Mouse (Mus musculus): ENCODE data around the gene Bcl9. TPM values are rescaled to one million over a fixed set of nuclear protein-coding genes. Genes with fewer than 3 reads are reported as not detected.

Bcl9 gene
- polyA plus RNA-seq, 1 experiment, result 13.9 TPM

Other genes with a start within 250 kb of the Bcl9 start
- 52.0 and 74.7 TPM in 2 replicates for gene Acp6, start 139.1 kb downstream of the Bcl9 start, polyA plus RNA-seq (2012; rRNA removed)
- not detected in 2 replicates for gene Olfr1402, start 124.1 kb upstream of the Bcl9 start, polyA plus RNA-seq (2012; rRNA removed)

Data from large intestine, adult 2 months (tissue).